Mouse (Mus musculus) MN1 (cell line): ENCODE data around the gene Hmgcll1.
A peak's percentile ranks its signal among the peaks of the same experiment; 100 is the strongest.

ENCODE experiments used
- DNase-seq: peaks from one replicate; pipeline ENCODE4 v3.0.0-alpha.2; 2016; ENCODE audit warnings: low spot score

Gene Hmgcll1

DNA sequence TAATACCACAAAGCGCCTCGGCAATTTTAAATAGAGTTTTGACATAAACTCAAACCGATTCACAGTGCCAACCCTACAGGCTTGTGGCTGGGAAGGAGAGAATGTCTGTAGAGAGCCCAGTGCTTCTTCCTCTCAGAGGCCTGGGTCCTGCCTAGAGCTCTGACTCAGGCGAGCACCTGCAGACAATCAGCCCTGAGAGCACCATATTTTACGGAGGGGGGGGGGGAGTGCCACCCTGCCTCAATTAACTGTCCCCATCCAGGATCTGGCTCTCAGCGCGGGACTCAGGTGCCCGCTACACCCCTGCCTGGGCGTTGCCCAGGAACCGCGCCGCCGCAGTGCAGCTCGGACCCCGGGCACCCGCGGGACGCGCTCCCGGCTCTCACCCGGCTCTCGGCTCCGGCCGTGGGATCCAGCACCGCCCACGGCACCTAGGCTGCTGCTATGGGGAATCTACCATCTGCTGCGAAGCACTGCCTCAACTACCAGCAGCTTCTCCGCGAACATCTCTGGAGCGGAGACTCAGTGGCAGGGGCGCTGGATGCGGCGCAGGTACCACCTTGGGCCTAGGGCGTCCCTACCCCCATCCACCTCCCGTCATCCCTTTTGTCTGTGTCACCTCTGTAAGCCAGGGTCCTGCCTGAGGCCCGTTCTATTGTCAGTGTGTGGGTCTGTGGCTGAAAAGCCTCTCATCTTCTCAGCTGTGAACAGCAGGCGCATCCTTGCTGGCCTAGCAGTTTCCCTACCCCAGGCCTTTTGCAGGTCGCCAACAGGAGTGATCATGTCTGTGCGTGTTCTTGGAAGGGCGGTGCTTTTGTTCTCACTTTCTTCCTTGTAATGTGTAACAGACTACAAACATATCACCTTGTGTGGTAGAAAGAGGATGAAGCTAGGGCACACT, at the start of gene Hmgcll1:
Hmgcll1 (plus strand) TSS at position 225 of the 901 bp plus-strand sequence.
- DNase-seq: peak; percentile 69

DNA sequence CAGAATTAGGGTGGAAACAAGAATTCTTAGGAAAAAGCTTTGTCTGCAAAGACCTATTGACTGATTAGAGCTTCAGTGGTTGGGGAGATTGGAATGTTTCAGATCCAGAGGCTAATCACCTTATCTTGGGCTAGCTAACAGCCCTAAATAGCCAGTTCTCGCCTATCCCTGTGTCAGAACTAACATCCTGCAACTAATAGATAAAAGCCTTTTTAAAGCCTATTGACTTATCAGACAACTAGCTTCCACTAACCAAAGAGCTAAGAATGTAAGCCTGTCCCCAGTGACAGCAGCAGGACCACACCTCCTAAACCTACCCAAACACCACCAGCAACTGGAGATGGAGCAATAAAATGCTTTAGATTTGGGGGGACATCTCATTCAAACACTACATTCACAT, 34.6 kb upstream of the Hmgcll1 start:
- DNase-seq: no peak

- DNase-seq: no peak
Observed at GRCm38 (mm10) chr9:75981139-75981538, 33.5 kb upstream of the Hmgcll1 start.

- DNase-seq: no peak
Observed at GRCm38 (mm10) chr9:75989491-75989890, 25.2 kb upstream of the Hmgcll1 start.

DNA sequence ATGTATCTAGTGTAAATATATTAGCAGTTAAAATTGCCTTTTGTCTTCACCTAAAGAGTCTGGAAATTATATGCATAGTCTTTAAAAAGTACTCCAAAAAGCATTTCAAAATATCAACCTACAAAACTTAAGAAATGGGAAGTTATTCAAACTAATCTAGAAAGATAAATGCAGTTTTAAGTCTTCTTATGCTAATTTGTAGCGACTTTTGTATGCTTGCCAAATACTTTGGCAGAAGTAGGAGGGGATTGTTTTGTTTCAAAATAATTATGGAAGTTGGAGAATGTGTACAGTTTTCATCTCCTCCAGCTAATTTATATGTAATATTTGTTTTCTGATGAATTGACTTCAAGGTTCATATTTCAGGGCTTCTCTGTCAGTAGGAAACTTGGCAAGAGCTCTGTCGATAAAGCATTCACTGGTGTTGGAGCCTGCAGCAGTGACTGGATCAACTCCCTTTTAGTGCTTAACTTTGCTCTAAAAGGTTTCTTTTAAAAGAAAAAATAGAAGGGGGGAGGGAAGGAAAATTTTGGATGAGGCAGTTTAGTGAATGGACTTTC, 15.8 kb upstream of the Hmgcll1 start:
- no peak for DNase-seq

DNA sequence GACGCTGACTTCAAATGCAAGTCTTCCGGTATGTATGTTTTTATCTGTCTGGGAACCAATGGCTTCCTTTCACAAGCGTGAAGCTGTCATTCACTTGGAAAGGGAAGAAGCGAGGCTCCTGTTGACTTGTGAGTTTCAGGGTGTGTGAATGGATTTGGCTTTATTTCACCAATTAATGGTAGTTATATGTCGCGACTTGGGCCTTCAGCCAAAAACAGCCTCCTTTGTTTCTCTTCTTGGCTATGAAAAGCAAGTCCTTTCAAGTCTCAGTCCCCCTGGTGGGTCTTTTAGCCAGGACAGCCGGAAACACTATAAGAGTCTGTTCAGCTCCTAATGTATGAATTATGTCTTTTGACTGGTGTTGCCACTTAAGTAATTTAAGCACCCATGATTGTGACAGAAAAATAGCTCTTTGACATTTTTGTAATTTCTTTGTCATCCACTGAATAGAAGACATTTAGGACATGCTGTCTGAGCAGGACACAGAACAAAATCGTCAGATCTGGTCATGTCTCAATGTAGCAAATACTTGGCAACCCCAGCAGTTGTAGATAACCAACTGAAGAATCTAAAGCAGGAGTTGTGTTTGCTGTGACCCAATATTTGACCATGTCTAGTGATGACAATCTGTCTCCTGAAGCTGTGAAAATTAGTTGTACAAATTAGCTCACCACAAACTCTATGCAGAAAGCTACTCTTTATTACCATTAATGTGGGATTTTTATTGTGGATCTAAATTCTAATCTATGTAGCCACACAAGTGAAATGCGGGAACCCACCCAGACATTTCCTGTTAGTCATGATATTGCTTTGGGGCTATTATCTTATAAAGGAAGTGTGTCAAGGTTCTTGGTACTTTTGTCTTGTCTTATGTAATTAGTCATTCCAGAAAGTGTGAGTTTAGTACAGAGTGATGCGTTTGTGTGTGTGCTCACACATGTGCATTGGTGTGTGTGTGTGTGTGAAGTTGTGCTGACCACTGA, 13.5 kb upstream of the Hmgcll1 start:
- no peak for DNase-seq

- peak; percentile 16 for DNase-seq
Observed at GRCm38 (mm10) chr9:76003066-76003465, 11.6 kb upstream of the Hmgcll1 start.

DNA sequence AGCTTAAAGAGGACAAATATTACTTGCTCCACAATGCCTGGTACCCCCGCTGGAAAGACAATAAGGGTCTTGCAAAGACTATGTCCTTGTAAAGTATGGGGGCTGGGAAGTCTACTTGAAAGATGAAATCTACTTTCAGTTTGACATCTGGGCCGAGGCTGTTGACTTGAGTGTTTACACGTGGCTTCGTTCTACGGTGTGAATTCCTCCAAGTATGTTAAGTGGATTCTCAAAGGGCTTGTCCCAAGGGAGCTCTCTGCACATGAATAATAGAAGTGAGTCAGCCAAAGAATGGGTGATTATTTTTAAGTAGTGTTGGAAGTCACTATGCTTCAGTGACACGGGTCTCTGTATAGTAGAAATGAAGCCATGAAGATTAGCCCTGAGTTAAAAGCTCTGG, 11.0 kb upstream of the Hmgcll1 start:
- DNase-seq: peak; percentile 75

GRCm38 (mm10) chr9:76007342-76007970, 7.2 kb upstream of the Hmgcll1 start:
- DNase-seq: peak; percentile 52

DNA sequence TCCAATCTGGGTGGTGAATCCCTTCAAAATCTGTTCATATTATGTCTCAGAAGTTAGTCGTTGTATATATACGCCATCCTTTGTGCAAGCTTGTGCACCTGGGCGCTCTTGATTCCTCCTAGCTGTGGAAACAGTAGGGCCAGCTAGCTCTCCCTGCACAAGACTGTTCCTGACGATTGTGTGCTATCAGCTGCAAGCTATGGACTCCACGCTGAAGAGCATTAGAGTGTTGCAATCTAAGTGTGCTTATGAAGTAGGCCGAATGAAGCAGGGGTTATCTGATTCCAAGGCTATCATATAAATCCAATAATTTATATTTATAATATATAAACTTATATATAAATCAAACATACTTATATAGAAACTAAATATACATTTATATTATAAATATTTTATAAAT, 866 bp upstream of the Hmgcll1 start:
- peak; percentile 43 for DNase-seq

- no peak for DNase-seq
Observed at GRCm38 (mm10) chr9:76015971-76016370, 1.3 kb downstream of the Hmgcll1 start.

GRCm38 (mm10) chr9:76016506-76016905, 1.9 kb downstream of the Hmgcll1 start:
- no peak for DNase-seq

DNA sequence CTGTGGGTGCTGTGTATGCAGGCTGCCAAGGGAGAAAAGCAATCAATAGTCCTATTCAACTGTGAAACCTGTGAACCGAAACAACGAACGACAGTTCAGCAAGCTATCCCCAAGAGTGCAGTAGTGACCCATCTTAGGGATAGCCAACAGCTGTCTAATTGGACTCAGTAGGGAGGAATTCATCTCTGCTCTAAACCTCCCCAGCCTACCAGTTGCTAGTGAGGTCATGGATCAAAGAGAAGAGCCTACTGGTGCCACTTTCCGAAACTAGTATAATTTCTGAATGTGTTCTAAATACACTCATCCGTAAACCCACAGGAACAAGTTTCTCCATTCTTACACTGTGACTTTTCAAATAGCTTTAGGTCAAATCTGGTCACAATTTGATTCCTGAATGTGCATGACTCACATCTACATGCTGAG, 8.9 kb downstream of the Hmgcll1 start:
- DNase-seq: no peak

DNA sequence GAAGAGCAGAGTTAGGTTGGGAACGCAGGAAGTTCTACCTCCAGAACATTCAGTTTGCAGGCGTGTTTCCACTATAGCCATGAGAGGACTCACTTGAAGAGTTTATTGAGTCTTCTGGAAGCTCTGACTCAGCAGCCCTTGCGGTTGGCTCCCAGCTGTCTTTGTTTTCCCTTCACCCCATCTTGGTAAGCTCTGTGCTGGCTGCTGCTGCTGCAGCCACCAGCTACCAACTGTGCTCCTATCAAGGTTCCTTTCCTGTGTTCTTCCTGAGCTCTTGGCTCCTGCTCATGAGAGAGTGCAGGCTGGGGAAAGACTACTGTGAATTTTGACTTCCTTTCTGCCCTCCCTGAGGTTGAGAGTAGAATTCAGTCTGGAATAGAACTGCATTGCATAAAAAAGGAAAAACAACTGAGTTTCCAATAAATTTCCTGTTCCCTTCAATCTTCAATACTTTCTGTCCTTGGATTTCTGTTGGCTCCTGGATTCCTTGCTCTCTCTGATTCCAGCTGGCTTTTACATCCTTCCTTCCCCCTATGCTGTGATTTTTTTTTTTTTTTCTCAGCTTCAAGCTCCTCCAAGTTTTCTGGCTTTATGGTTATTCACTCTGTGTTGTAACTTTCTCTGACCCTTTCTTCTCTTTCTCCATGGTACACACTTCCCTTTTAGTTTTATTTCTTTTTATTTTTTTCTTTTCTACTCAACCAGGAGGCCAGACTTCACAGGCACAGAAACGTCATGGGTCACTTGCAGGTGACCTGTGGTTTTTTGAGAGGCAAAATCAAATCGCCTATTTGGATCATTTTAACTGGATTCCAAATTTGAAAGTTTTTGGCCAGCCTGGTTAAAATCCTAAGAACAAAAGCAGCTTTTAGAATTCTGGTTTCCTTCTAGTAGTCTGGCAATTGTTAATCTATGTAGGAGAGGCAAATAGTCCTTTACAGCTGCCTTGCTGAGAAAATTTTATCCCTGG, 9.9 kb downstream of the Hmgcll1 start:
- peak; percentile 26 for DNase-seq

DNA sequence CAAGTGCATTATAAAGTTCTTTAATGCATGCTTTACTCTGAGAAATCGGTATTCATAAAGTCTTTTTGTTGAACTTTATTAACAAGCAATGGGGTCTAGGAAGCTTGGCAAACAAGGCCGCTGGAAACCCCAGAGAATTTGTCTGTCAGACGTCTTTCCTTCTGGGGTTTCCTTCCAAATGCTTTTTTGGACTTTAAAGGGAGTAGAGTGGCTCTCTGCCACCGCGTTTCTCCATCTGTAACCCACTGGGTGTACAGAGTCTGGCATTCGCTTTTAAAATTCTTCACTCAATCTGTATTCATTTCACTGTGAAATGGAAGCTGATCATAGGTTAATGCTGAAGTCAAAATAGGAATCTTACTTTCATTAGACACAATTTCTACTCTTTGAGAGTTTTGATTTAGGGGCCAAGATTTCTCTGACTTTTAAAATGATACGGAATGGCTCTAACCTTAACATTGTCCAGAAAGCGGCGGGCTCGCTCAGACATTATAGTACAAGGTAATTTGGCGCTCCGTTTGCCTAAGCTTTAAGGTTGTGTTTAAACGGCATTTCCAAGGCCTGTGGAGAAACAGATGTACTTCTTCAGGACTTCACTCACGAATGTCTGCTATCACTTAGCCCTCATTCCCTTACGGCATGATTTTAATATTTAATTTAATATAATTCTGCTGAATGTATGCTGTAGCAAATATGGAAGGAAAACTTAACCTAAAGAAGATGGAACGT, 15.0 kb downstream of the Hmgcll1 start:
- no peak for DNase-seq

DNA sequence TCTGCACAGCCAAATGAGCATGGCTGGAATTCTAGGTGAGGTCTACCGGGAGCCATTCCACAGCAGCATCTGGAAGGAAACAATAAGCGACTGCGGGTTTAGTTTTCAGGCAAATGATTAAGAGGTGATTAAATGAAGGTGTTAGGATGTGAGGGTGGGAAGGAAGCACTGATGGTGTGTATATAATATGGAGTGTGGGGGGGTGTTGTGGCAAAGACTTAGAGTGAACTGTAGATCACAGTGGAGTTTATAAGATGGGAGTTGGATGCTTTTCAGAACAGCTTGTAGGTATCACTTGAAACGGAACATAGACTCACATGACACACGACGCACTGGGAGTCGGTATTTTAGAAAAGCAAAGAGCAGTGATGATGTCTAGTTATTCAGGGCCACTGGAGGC, 20.4 kb downstream of the Hmgcll1 start:
- DNase-seq: no peak

DNA sequence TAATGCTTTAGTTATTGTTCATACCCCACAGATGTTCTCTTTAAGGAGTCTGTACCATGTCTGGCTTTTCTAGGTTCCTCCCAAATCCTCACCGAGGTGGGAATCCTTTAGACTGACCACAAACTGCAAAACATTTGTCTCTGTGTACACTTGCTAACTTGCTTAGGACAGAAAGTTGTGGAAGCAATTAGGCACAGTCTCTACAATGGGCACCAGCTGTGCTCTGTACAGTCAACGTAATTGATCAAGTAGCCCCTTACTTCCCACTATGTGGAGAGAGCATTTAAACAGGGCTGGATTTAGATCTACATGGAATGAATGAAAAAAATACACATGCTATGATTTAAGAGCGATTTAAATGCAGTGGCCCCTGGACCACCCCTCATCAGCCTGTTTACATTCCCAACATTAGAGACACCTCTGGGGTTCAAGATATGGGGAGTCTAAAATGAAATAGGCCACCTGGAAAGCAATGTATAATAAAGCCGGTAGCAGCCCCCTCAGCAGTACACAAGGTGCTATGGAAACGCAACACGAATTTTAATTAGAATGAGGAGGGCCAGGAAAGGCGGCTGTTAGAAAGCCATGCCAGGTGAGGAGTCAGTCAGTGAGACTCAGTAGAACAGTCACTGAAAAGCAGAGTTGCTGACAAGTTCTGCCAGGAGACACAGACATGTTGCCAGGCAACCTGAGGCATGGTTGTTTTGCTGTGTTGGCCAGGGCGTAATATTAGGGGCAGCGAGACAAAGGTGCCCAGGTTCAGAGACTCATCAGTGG, 23.9 kb downstream of the Hmgcll1 start:
- DNase-seq: no peak

DNA sequence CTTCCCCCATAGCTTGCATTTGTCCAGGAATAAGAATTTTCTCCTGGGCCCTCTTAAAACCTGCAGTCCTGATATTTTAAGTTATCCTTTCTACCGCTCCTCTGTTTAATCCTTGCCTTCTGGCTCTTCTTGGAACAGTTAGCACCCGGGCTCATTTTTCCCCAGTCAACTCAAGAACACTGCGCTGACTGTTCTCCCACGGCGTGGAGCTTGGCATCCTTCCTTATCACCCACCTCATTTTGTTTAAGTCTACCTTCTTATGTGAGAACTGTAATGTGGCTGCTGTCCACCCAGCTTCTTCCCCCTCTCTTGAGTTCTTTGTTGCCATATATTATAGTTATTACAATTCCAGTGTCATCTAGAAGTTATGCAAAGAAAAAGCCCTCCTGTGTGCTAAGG, 25.1 kb downstream of the Hmgcll1 start:
- DNase-seq: no peak

GRCm38 (mm10) chr9:76043341-76043740, 28.7 kb downstream of the Hmgcll1 start:
- no peak for DNase-seq
